Mouse (Mus musculus) frontal cortex, postnatal 36 days (tissue): Measurements from ENCODE around the gene Tbc1d2.
"Not testable (repeated sequence)": the region's sequence is repeated elsewhere in the genome, so short reads cannot be mapped to it uniquely, and the experiment has no call there.

Experiments
- DNase-seq, 2 experiments: peaks; one replicate each; pipeline ENCODE4 v3.0.0; 2022; ENCODE audit warnings: low spot score in 2 of 2

The Tbc1d2 gene

GRCm38 (mm10) chr4:46580799-46581243 is 69.2 kb downstream of the Tbc1d2 start:
- not testable (repeated sequence) for DNase-seq

GRCm38 (mm10) chr4:46578796-46579346 is 71.1 kb downstream of the Tbc1d2 start:
- DNase-seq: not testable (repeated sequence)

- DNase-seq: no peak
Measured at GRCm38 (mm10) chr4:46578228-46578627, 71.8 kb downstream of the Tbc1d2 start.

GRCm38 (mm10) chr4:46575509-46576284 is 74.3 kb downstream of the Tbc1d2 start:
- not testable (repeated sequence) for DNase-seq

- no peak for DNase-seq
Measured at GRCm38 (mm10) chr4:46574841-46575240, 75.2 kb downstream of the Tbc1d2 start.

- no peak for DNase-seq
Measured at GRCm38 (mm10) chr4:46574024-46574753, 75.8 kb downstream of the Tbc1d2 start.

- no peak for DNase-seq
Measured at GRCm38 (mm10) chr4:46572616-46573015, 77.4 kb downstream of the Tbc1d2 start.

GRCm38 (mm10) chr4:46571744-46572143 is 78.3 kb downstream of the Tbc1d2 start:
- DNase-seq: no peak

GRCm38 (mm10) chr4:46569671-46570070 is 80.3 kb downstream of the Tbc1d2 start:
- peak in 1 of 2 experiments; percentile 29 for DNase-seq

- DNase-seq: no peak
Measured at GRCm38 (mm10) chr4:46568169-46568568, 81.8 kb downstream of the Tbc1d2 start.

GRCm38 (mm10) chr4:46566931-46567671 is 82.9 kb downstream of the Tbc1d2 start:
- DNase-seq: no peak

- no peak for DNase-seq
Measured at GRCm38 (mm10) chr4:46565393-46565955, 84.5 kb downstream of the Tbc1d2 start.

GRCm38 (mm10) chr4:46564247-46564646 is 85.8 kb downstream of the Tbc1d2 start:
- no peak for DNase-seq

- DNase-seq: no peak
Measured at GRCm38 (mm10) chr4:46563847-46564246, 86.2 kb downstream of the Tbc1d2 start.

GRCm38 (mm10) chr4:46562841-46563240 is 87.2 kb downstream of the Tbc1d2 start:
- DNase-seq: no peak

- no peak for DNase-seq
Measured at GRCm38 (mm10) chr4:46562037-46562436, 88.0 kb downstream of the Tbc1d2 start.

GRCm38 (mm10) chr4:46560069-46560705 is 89.8 kb downstream of the Tbc1d2 start:
- no peak for DNase-seq

- DNase-seq: no peak
Measured at GRCm38 (mm10) chr4:46558672-46559667, 91.0 kb downstream of the Tbc1d2 start.

- DNase-seq: no peak
Measured at GRCm38 (mm10) chr4:46556933-46557332, 93.1 kb downstream of the Tbc1d2 start.

GRCm38 (mm10) chr4:46555762-46556161 is 94.2 kb downstream of the Tbc1d2 start:
- DNase-seq: no peak
